Mouse (Mus musculus) neural tube, postnatal 0 days (tissue): ENCODE data around the gene Lrmp. TPM values are rescaled to one million over a fixed set of nuclear protein-coding genes. Genes with fewer than 3 reads are reported as not detected.

ENCODE experiments used
- polyA plus RNA-seq: library from polyadenylated mRNA; unstranded; fragments of >200 nt; fragmentation: Nextera tagmentation; extraction: Ambion mirVana; gene quantifications from 2 replicates; pipeline ENCODE4 v1.2.1, GENCODE M21; 2015

Lrmp gene
- polyA plus RNA-seq: 1.5 TPM in 2 replicates

GRCm38 (mm10) chr6:145115476-145116097 is at the start of gene Lrmp:
TSS of gene Lrmp (plus strand) at chr6:145115653.

GRCm38 (mm10) chr6:145075548-145076224 is 39.8 kb upstream of the Lrmp start, which contains the start of gene Bcat1:
TSS of gene Bcat1 (minus strand) at chr6:145076184.

GRCm38 (mm10) chr6:145210816-145211338 is 95.4 kb downstream of the Lrmp start, which contains the start of the genes Casc1 and Etfrf1:
TSS of gene Casc1 (minus strand) at chr6:145211005.
TSS of gene Etfrf1 (plus strand) at chr6:145211134.

Other genes with a start within 250 kb of the Lrmp start
- gene Bcat1, start 39.5 kb upstream of the Lrmp start, polyA plus RNA-seq: 75.6 and 77.2 TPM in 2 replicates
- 0.92 and 1.0 TPM in 2 replicates for gene Casc1, start 95.4 kb downstream of the Lrmp start, polyA plus RNA-seq
- gene Etfrf1, start 95.5 kb downstream of the Lrmp start, polyA plus RNA-seq: 25.5 and 27.0 TPM in 2 replicates
- 68.0 and 72.6 TPM in 2 replicates for gene Kras, start 134.6 kb downstream of the Lrmp start, polyA plus RNA-seq